Mouse (Mus musculus): ENCODE measurements around the gene Rhobtb1. TPM values are rescaled to one million over a fixed set of nuclear protein-coding genes. Genes with fewer than 3 reads are reported as not detected.

Rhobtb1 gene
- total RNA-seq, 2 experiments from 2014 or later: 4.7 to 9.3 TPM

DNA sequence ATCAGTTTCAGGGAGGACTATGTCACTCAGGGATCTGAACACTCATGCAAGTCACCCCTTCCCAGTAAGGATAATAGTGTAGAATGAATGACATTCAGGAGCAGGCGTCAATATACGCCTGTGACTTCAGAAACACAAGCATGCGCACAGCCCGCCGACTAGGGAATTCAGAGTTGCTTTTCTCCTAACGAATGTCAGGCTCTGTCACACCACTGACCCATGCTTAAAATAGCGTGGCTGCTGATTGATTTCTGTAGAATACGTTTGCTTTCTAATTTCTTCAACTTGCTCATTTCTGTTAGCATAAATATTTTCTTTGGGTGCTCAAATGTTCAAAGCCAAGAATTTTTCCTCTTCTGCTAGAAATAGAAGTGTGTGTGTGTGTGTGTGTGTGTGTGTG, 74.7 kb downstream of the Rhobtb1 start:
- intact Hi-C loops (cut with DNase I): no loop called here
- DNase-seq (ENCODE audit: low spot score in 2 of 2): no peak

DNA sequence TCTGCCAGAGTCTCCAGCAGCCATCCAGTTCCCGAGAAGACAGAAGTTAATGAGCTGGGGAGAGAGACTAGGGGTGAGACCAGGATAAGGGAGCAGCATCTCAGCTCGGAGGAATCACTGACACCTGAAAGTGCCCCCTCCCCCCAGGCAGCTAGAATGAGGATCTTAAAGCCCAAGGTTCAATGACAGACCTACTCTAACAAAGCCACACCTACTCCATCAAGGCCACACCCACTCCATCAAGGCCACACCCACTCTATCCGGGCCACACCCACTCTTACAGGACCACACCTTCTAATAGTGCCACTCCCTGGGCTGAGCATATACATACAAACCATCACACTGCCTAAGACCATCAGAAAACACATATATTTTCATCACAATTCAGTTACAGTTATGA, 86.0 kb downstream of the Rhobtb1 start:
- intact Hi-C loops (cut with DNase I): no loop called here
- no peak for DNase-seq (ENCODE audit: low spot score in 2 of 2)

DNA sequence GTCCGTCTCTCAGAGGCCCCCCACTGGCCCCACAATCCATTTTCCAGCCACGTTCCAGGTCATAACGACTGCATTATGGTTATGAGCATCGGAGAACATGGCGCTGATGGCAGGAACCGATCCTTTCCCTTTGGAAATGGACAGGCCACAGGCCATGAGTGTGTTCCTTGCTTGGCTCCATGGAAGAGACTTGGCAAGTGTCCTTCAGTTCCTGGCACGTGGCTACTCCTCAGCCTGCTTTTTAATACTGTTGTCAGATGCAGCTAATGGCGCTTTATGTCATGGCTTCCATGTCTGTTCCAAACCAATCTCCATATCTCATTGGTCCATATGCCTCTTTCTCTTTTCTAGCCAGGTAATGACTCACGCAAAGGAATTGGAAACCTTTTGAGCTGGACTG, 86.5 kb downstream of the Rhobtb1 start:
- intact Hi-C loops (cut with DNase I): no loop called here
- DNase-seq (ENCODE audit: low spot score in 2 of 2): no peak

DNA sequence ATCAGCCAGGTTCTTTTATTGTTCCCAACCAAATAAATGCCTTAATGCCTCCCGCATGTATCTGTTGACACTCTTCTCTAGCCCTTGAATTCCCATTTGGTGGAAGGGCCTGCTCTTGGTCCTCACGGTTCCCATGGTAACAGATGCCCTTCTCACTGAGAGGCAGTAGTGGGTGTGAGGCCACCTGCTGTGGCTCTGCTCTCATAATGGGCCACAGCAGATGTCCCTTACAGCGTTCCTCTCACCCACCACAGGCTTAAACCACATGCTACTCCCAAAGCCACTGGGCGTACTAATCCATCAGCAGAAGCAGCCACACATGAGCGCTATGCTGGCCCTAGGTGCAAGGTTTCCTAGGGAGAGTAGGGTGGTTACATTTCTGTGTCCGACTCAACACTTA, 87.1 kb downstream of the Rhobtb1 start:
- intact Hi-C loops (cut with DNase I): no loop called here
- DNase-seq (ENCODE audit: low spot score in 2 of 2): no peak

DNA sequence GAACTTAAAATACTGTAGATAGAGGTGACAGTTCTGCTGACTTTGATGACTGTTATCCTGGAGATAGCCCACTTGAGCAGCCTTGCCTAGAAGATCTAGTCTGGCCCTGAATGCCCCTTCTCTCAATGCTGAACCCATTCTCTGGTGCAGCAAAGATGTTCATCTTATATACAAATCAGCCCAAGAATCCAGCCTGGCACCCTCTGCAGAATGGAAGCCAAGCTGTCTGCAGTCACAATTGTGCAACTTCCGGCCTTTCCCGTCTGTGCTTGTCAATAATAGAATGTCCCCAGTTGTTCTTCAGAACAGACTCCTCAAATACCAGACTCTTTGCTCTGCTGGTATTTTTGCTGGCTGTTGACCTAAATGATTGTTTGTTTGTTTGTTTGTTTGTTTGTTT, 89.3 kb downstream of the Rhobtb1 start:
- DNase-seq (ENCODE audit: low spot score in 2 of 2): no peak
- intact Hi-C loops (cut with DNase I): no loop called here

DNA sequence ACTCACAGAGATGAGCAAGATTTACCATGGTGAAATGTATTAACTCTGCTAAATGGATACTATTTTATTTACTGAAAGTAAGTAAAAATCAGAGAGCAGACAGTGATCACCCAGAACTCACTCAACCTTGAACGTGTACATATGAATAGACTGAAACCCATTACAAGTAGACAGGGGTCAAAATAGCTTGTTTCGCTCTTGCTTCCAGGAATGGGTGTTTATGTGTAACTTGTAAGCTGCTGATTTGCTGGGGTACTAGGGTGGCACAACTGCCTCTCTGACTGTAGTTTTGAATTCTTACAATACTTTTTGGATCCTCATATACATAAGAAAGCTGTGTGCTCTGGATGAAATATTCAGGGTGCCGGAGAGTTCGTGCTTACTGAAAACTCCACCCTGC, 93.9 kb downstream of the Rhobtb1 start:
- intact Hi-C loops (cut with DNase I): no loop called here
- no peak for DNase-seq (ENCODE audit: low spot score in 2 of 2)

DNA sequence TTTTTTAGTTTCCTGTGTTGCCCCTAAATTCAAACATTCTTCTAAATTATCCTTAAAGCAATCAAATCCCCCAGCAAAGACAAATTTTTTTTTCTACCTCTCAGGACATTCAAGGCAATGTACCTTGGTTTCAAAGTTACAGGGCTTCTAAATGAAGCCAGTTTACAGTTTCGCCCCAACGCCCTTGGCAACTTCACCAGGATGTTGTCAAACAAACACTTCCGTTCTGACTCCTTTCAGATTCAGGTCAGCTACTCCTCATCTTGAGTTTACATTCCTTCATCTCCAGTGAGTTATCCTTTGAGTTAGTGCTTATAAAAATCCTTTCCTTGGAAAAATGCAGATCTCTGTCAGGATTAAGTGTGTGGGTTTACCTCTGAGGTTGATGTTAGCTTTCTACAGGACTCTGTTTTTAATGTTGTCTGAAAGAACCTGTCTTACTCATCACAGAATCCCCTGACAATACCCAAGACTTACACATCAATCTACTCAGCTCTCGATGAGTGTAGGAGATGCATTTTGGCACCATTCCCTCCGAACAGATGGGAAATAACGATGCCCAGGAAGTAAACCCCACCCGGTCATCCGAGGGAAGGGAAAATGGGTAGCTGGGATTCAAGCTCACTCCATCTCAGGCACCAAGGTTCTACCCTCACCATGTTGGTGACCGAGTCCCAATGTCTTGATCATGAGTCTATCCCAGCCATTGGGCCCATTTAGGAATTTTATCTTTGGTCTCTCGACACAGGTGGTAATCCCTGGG, 94.9 kb downstream of the Rhobtb1 start:
- intact Hi-C loops (cut with DNase I): no loop called here
- no peak for DNase-seq (ENCODE audit: low spot score in 2 of 2)

DNA sequence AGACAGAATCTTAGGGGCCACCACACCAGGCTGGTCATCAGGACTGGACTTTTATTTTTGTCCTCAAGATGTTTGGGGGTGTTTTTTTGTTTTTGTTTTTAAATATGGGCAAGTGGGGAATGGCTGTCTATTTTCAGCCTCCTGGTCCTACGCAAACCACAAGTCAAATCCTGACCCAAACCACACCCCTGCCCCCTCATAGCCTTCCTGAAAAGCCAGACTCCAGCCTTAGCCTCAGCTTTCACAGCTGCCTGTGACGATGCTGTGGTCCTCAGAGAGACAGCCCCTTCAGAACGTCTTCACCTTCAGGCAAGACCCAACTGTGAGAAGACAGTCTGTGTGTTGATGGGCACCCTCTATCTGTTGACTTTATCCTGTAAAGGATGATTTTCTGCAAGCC, 95.5 kb downstream of the Rhobtb1 start:
- intact Hi-C loops (cut with DNase I): no loop called here

DNA sequence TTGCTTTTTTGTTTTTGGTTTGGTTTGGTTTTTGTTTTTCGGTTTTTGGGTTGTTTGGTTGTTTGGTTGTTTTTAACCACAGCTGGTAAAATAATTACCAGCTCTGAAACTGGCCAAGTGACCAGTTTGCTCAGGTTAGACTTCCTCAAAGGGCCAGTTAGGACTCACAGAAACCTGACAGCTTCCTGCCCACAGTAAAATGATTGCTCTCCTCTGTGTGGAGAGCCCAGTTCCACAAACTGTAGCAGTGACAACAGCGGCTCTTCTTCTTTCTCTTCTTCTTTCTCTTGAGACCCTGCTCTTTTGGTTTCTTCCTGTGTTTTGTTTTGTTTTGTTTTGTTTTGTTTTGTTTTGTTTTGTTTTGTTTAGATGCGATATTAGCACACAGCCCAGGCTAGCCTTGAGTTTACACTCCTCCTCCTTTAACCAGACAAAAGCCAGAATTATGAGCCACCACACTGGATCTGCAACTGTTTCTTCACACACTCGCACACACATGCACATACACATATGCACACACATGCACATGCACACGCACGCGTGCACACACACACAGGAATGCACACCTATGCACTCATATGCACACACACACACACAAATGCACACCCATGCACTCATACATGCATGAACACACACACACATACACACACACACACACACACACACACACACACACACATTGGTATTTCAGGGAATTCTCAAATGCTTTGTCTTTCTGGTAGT, 96.2 kb downstream of the Rhobtb1 start:
- intact Hi-C loops (cut with DNase I): no loop called here
- DNase-seq (ENCODE audit: low spot score in 2 of 2): no peak

More for the DNA sequence above, 95.5 kb downstream of the Rhobtb1 start:
- no peak for DNase-seq (ENCODE audit: low spot score in 2 of 2)

DNA sequence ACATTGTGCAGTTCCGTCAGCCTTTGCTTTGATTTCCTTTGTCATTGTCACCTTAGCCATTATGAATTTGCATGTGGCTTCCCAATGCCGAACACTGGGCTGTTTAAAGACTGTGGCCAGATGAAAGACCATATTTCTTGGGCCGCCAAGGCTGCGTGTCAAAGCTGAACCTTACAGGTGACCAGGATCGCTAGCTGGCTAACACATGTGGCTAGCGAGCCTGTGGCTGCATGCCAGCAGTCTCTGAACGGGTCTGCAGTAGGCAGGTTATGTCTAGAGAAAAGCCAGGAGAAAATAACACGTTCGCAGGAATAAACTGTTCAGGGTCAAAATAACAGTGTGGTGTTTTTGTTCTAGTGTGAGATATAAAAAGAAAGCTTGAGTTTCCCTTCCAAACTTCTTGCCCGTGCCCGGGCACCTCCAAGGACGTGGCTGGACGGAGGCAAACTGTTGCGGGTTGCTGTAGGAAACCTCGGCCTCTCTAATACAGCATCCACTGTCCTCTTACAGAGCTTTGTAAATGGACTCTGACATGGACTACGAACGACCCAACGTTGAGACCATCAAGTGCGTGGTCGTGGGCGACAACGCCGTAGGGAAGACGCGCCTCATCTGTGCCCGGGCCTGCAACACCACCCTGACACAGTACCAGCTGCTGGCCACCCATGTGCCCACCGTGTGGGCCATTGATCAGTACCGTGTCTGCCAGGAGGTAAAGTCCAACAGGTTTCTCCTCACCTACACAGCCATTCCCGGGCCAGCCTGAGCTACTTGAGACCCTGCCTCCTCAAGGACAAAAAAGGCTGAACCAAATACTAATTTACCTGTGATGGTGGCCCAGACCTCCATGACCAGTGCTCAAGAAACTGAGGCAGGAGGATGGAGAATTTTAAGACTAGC, 97.3 kb downstream of the Rhobtb1 start:
- intact Hi-C loops (cut with DNase I): no loop called here
- no peak for DNase-seq (ENCODE audit: low spot score in 2 of 2)

DNA sequence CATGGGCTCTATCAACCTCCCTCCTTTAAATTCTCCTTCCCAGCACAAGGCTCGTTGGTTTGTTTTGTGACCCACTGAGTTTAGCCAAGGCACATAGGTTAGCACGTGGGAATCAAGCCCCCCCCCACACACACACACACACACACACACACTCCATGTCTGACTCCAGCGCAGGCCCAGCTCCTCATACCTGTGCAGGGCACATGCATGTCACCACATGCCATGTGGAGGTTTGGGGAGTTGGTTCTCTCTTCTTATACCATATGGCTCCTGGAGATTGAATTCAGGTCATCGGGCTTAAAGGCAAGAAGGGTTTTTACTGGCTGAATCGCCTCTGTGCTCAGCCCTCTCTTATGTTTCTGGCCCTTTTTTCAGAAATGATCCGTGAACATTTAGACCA, 100.0 kb downstream of the Rhobtb1 start:
- intact Hi-C loops (cut with DNase I): no loop called here
- DNase-seq (ENCODE audit: low spot score in 2 of 2): no peak

DNA sequence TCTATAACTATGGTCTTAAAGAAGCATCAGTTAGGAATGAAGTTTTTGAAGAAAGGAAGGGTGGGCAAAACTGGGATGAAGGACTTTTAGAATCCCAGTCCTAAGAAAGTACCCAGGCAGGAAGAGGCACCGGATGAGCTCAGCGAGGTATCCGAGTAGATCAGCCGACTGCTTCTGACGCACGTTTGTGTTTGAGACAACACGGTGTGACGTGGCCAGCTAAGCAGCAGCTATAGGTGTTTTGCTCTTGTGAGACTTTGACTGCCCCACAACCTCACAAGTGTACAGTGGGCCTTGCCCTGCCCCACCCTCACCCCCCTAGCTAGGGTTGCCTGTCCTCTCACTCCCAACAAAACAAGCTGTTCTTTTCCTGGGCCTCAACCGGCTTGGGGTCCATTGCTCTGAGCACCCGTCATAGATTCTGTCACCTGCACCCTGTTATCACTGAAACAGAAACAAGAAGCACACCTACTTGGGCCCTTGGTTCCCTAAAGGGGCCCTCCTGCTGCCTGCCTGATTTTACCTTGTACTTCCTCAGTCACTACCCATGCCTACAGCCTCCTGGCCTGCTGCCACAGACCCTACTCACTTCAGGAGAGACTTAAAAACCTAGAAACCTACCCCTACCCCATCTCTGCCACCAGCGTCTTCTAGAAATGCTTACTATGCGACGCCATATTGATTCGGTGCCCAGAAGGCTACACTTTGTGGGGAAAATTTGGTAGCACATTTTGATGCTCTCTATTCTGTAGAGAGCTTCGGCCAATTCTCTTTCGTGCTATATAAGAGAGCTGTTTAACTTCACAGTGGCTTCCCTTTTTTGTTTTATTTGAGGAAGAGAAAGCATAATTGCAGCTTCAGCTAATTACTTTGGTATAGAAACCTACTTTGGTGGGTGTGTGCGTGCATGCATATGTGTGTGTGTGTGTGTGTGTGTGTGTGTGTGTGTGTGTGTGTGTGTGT, 101.2 kb downstream of the Rhobtb1 start:
- intact Hi-C loops (cut with DNase I): no loop called here
- no peak for DNase-seq (ENCODE audit: low spot score in 2 of 2)

DNA sequence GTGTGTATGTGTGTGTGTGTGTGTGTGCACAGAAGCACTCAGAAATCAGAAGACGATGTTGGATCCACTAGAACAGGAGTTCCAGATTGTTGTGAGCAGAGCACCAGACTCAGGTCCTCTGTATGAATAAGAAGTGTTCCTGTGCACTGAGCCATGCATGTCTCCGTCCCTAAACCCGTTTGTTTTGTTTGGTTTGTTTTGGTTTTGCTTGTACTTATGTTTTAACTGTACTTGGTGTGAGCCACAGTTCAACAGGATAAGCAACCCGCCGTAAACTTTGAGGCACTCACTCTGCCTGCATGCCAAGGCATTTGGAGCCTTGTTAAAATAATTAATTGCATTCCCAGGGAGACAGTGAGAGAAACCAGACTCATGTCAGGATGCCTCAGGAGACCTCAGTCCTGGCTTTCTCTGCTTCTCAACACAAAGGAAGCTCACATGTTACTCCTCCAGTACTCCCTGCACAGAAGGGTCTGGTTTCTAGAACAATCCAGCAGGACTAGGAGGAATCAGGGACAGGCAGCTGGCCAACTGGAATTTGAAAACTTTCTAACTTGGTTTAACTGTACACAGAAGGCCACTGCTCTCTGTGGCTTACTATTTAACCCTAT, 101.9 kb downstream of the Rhobtb1 start:
- DNase-seq (ENCODE audit: low spot score in 2 of 2): no peak
- intact Hi-C loops (cut with DNase I): no loop called here

DNA sequence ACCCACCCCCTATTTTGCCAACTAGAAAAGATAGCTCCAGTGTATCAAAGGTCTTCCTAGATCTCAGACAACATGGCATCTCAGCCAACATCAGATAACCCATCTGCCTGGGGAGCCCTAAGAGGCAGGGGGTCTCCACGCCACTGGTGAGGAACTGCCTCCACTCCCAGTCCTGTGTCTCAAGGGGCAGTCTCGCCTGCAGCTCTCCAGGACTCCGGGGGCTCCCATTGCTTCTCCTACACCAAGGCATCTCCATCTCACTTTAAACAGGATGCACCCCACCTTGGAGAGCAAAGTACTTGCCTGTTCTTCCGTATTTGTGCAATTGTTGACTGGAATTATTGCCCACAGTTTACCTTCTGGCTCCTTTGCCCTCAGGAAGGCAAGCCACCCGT, 102.4 kb downstream of the Rhobtb1 start:
- intact Hi-C loops (cut with DNase I): no loop called here
- DNase-seq (ENCODE audit: low spot score in 2 of 2): no peak

DNA sequence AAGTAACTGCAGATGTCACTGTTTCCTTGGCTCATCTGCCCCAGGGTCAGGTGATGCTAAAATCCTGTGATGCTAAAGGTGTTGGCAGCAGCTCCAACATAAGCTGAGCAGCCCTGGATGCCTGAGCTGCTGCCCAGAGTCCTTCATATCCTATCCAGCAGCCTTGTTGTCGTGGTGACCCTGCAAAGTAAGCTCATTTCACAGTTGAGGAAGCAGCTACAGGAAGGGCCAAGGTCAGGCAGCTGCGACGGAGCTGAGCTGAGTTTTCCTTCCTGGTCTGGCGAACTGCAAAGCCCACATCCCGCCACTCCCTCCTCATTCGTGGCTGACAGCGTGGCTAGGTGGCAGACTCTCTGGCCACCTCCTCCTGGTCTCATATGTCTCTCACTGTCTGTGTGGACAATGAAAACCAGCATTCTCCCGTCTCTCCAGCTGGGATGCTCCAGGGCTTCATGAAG, 103.2 kb downstream of the Rhobtb1 start:
- DNase-seq (ENCODE audit: low spot score in 2 of 2): no peak
- intact Hi-C loops (cut with DNase I): no loop called here

DNA sequence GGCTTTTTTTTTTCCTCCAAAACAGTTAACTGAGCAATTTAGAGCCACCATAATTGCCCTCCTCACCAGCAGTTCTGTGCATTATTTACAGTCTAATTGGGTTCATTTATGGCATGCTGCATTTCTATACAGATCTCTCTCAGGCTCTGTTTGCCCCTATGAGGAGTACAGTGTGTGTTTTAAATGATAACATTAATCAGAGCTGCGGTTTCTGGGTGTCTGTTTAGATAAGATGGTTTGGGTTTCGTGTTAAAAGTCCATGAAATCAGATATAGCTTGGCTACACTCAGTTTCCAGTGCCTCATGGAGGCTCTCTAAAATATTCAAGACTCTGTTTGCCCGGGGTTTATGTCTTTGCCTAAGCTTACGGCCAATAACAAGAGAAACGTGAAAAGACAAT, 104.4 kb downstream of the Rhobtb1 start:
- DNase-seq (ENCODE audit: low spot score in 2 of 2): no peak
- intact Hi-C loops (cut with DNase I): no loop called here

DNA sequence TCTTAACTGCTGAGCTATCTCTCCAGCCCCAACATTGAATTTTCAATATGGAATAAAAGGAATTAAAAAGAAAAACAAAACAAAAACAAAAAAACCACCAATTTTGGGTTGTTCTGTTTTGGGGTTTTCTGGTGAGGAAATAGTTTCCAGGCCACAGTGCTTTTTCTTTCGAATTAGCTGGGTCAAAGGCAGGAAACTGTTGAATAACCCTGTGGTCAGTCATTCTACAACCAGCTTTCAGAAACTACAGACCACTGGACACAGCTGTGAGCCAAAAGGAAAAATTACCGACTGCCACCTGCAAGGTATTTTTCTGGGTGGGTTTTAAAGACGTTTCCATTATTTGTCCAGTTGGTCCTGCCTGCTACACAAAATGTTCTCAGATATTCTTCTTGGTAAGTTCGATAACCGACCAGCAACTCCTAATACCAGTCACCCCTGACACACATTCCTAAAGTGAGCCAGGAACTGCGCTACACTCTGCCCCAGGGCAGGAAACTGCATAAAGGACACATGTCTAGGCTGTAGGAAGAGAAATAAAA, 106.4 kb downstream of the Rhobtb1 start:
- intact Hi-C loops (cut with DNase I): no loop called here
- no peak for DNase-seq (ENCODE audit: low spot score in 2 of 2)

DNA sequence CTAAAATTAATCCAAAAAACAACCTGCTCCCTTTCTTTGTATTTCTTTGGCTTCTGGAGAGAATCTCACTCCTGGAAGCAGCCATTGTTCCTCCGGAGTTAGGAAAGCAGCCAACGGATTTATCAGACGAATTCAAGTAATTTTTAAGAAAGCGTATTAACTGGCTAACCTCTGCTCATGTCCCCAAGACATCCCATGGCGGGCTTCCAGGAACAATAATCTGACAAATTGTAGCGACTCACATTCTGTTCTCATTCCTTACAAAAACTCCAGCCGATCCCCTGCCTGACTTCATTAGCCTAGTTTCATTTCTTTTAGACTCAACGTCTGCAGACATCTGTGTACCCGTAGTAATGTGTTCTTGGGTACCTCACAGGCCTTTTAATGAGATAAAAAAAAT, 107.4 kb downstream of the Rhobtb1 start:
- intact Hi-C loops (cut with DNase I): no loop called here
- DNase-seq (ENCODE audit: low spot score in 2 of 2): no peak

DNA sequence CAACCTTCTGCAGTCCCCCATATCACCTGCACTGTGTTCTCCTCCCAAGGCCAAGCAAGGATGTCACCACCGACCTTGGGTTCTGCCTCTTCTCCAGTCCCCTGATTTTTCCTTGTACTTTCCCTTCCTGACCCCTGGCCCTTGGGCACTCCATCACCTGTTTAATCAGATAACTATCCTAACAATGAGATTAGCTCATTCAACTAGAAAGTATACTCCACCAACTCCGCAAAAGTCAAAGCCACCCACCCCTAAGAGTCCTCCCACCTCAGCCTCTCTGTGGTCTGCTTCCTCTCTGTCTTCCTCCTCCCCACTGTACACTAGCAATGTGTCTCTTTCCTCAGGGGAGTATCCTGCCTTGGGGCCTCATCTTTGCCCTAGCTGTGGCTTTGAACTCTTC, 107.9 kb downstream of the Rhobtb1 start:
- intact Hi-C loops (cut with DNase I): no loop called here
- no peak for DNase-seq (ENCODE audit: low spot score in 2 of 2)
